Mouse (Mus musculus) midbrain, embryonic 14.5 days (tissue): ENCODE measurements around the gene Rnf10. TPM values are rescaled to one million over a fixed set of nuclear protein-coding genes. Genes with fewer than 3 reads are reported as not detected.

Experiments used
- ATAC-seq: fragments of 200-750 bp; cut with Nextera tagmentation; 2 replicates; pipeline ENCODE4 v1.8.0; 2017; ENCODE audit warnings: moderate number of reproducible peaks, moderate library complexity; ENCODE audit not compliant: low FRiP score, low TSS enrichment
- DNase-seq: peaks from one replicate; pipeline ENCODE4 v3.0.0-alpha.2; 2015
- H3K27ac ChIP-seq: fragments of 300-500 bp; sonication (generic); replicated peaks from 2 replicates; pipeline ENCODE4 v1.5.1; 2014; ENCODE audit warnings: mild to moderate bottlenecking, low read depth, low read length, moderate library complexity
- H3K27me3 ChIP-seq: fragments of 300-500 bp; sonication (generic); 2 replicates; pipeline ENCODE4 v1.6.1; 2014; ENCODE audit warnings: low read length, control low read depth, mixed read lengths; ENCODE audit not compliant: control insufficient read depth, insufficient read depth
- H3K36me3 ChIP-seq: fragments of 300-500 bp; sonication (generic); 2 replicates; pipeline ENCODE4 v1.6.1; 2014; ENCODE audit warnings: low read length, control low read depth; ENCODE audit not compliant: control insufficient read depth, insufficient read depth
- H3K4me1 ChIP-seq: fragments of 300-500 bp; sonication (generic); 2 replicates; pipeline ENCODE4 v1.6.1; 2014; ENCODE audit warnings: mild to moderate bottlenecking, antibody characterized with exemption, low read length, control low read depth; ENCODE audit not compliant: control insufficient read depth, insufficient read depth
- H3K4me2 ChIP-seq: fragments of 300-500 bp; sonication (generic); 2 replicates; pipeline ENCODE4 v1.6.1; 2014; ENCODE audit warnings: mild to moderate bottlenecking, low read length, moderate library complexity
- H3K4me3 ChIP-seq: fragments of 300-500 bp; sonication (generic); replicated peaks from 2 replicates; pipeline ENCODE4 v1.5.1; 2014; ENCODE audit warnings: low read depth, low read length
- H3K9ac ChIP-seq: fragments of 300-500 bp; sonication (generic); replicated peaks from 2 replicates; pipeline ENCODE4 v1.6.1; 2014; ENCODE audit warnings: mild to moderate bottlenecking, low read length, moderate library complexity
- H3K9me3 ChIP-seq: fragments of 300-500 bp; sonication (generic); 2 replicates; pipeline ENCODE4 v1.6.1; 2016; ENCODE audit warnings: low read length, control low read depth, mixed read lengths; ENCODE audit not compliant: control insufficient read depth
- WGBS: fragments of 180-500 bp; shearing (Covaris S2); extraction: QIAGEN DNeasy Blood & Tissue Kit; methylation state at CpG from one replicate; pipeline ENCODE4 v1.1.7; 2014; 5-methylcytosine and 5-hydroxymethylcytosine counted together
- polyA plus RNA-seq: library from polyadenylated mRNA; unstranded; fragments of >200 nt; fragmentation: Nextera tagmentation; extraction: Ambion mirVana; gene quantifications from 2 replicates; pipeline ENCODE4 v1.2.1, GENCODE M21; 2014

Rnf10 gene
- polyA plus RNA-seq, 1 experiment from 2014 or later: 96.5 TPM

DNA sequence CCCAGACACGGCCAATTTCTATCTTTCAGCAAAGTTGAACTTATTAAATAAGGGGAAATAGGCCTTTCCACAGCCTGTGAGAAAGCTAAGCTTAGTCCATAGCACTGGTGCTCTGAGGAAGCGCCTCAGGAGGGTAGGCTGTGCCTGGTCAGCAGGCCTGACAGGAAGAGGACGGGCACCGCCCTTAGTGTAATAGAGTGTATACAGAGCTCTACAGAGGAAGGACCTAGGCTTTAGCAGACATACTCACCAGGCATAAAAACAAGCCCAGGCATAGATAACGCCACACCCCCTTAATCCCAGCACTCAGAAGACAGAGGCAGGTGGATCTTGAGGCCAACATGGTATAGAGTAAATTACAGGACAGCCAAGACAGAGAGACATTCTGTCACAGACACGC is 12.3 kb downstream of the Rnf10 start:
- Histone ChIP-seq H3K9ac (no peak overlapping the region), H3K27ac (no peak overlapping the region), H3K9me3 (no peaks in the 10 kb centered on the region), H3K4me2 (no peak overlapping the region), H3K4me1 (peaks cover 2% of the 10 kb centered on the region; the same call in 1 of the 2 replicates), H3K4me3 (no peak overlapping the region), H3K27me3 (no peaks in the 10 kb centered on the region), H3K36me3 (peaks cover 58% of the 10 kb centered on the region)
- WGBS: 94% methylated on average over 6 of the region's 6 CpGs
- DNase-seq (no peak), ATAC-seq (no peak)

DNA sequence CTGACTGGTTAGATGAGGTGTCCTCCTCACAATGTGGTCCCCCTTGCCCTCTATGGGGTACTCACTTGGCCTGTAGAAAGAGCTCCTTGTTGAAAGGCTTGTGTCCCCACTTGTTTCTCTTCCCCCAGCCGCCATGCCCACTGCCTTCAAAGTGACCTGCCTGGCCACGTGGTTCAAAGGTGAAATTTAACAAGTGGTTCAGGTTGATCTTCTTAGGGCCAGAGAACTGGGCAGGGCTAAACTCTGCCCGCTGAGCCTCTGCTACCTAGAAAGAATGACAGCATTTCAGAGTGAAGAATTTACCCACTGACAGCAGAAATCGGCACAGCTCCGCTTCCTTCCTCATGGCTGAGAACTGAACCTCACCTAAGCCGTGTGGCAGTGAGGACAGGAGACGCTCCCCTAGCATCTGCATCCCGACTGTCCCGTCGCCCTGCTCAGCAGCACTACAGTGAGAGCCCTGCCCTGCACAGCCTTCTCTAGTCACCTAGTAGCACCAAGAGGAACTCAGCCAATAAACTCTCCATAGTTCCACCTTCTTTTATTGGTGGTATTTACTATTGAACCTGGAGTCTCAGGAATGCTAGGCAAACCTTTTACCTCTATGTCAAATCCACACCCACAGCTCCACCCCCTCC is 15.7 kb downstream of the Rnf10 start:
- no peak overlapping the region for H3K27ac ChIP-seq
- H3K4me1 ChIP-seq: no peaks in the 10 kb centered on the region
- no peak for ATAC-seq
- H3K9ac ChIP-seq: no peak overlapping the region
- no peaks in the 10 kb centered on the region for H3K27me3 ChIP-seq
- H3K4me3 ChIP-seq: no peak overlapping the region
- DNase-seq: no peak
- peaks cover 57% of the 10 kb centered on the region for H3K36me3 ChIP-seq
- 94% methylated on average over 10 of the region's 10 CpGs for WGBS
- no peaks in the 10 kb centered on the region for H3K9me3 ChIP-seq
- no peak overlapping the region for H3K4me2 ChIP-seq

DNA sequence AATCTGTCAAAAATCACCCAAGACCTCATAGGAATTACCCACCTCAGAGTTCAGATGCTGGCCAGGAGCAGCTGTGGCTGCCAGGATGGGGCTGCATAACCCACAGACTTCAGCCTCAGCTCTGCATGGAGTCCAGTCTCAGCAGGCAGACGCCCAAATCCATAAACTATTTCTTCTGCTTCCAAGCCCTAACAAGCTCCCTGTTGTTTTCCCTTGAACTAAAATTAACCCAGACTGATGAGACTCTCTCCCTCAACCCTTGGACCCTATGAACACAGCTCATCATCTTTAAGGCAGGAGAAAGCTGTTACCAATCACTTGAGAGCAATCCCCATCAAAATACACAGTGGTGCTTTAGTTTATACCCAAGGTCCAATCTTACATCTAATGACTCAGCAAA is 17.2 kb downstream of the Rnf10 start:
- WGBS: 85% methylated on average over 1 of the region's 1 CpGs
- H3K9me3 ChIP-seq: no peaks in the 10 kb centered on the region
- no peak for ATAC-seq

DNA sequence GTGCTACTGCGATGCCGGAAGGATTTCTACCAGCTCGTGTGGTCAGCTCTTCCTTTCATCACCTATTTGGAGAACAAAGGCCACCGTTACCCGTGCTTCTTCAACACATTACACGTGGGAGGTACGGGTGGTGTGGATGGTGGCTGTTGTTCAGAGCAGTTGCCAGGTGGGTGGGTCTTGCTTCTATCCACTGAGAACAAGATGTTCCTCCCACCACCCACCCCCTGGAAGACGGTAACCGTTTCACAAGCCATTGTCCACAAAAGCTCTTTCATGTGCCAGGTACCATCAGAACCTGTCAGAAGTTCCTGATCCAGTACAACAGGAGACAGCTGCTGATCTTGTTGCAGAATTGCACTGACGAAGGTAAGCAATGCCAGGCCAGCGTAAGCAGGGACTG is 32.5 kb downstream of the Rnf10 start:
- ATAC-seq: no peak
- H3K27ac ChIP-seq: no peak overlapping the region
- peaks cover under 1% of the 10 kb centered on the region; the same call in 1 of the 2 replicates for H3K27me3 ChIP-seq
- no peak overlapping the region for H3K4me2 ChIP-seq
- no peak overlapping the region for H3K4me3 ChIP-seq
- WGBS: 86% methylated on average over 11 of the region's 11 CpGs
- peaks cover 57% of the 10 kb centered on the region for H3K36me3 ChIP-seq
- peaks cover 8% of the 10 kb centered on the region for H3K4me1 ChIP-seq
- no peak for DNase-seq
- H3K9ac ChIP-seq: no peak overlapping the region
- H3K9me3 ChIP-seq: no peaks in the 10 kb centered on the region

More for the DNA sequence above, 17.2 kb downstream of the Rnf10 start:
- no peak overlapping the region for H3K27ac ChIP-seq
- no peak overlapping the region for H3K4me3 ChIP-seq
- no peaks in the 10 kb centered on the region for H3K27me3 ChIP-seq
- no peak for DNase-seq
- H3K4me2 ChIP-seq: no peak overlapping the region
- H3K4me1 ChIP-seq: no peaks in the 10 kb centered on the region
- no peak overlapping the region for H3K9ac ChIP-seq
- H3K36me3 ChIP-seq: peaks cover 69% of the 10 kb centered on the region

DNA sequence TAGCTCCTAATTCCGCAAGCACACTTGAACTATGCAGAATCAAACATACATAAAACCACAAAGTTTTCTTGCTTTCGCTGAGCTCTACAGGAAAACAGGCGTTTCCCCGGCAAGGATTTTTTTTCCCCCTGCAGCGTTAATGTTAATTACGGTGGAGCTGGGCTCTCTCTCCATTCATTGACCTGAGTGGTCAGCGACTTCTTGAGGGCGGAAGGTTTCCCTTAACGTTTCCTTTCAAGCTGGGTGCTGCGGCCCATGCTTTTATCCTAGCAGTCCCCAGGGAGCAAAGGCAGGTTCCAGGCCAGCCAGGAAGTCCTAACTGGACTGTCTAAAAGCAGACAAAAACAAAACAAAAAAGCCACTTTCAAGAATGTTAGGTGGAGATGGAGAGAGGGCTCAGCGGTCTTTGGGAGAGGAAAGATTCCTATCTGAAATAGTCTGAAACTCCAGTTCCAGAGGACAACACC is 33.9 kb downstream of the Rnf10 start:
- no peak for ATAC-seq
- Histone ChIP-seq H3K4me2 (peak overlapping the region; percentile 88), H3K36me3 (peaks cover 43% of the 10 kb centered on the region), H3K4me3 (peak overlapping the region; percentile 80), H3K4me1 (peaks cover 8% of the 10 kb centered on the region), H3K9me3 (no peaks in the 10 kb centered on the region), H3K27ac (no peak overlapping the region), H3K27me3 (peaks cover 10% of the 10 kb centered on the region), H3K9ac (peak overlapping the region; percentile 75)
- 6% methylated on average over 11 of the region's 11 CpGs for WGBS
- DNase-seq: peak; percentile 45

DNA sequence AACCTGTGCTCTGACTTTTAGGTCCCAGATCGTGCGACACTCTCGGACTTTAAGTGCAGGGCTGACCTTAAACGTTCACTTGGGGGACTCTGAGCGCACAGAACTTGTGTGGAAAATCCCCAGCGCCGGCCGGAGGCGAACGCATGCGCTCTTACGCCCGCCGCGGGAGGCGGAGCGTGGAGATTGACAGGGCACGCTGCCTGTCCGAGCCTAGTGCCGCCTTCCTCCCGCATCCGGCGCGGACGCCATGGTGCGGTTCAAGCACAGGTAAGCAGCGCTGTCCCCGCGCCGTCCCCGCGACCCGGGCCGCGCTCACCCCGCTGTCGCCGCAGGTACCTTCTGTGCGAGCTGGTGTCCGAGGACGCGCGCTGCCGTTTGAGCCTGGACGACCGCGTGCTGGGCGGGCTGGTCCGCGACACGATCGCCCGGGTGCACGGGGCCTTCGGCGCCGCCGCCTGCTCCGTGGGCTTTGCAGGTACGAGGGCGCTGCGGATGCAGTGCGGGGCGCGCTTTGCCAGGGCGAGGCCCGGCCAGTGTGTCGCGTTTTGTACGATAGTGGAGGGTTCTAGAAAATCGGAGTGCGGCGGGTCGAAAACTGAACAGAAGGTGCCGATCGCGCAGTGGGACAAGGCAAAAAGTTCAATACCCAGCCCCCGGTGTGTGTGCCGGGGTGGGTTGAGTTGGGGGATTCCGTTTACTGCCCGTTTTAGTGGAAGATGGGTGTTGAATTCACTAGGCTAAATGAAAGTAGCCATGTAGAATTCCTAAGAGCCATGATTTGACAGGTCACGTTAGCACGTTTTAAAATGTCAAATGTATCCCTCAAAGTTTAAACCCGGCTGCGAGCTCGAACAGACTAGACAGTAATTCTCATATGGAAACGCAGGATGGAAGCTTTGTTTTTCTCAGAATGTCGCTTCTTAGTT is 34.6 kb downstream of the Rnf10 start:
- peaks cover 10% of the 10 kb centered on the region for H3K27me3 ChIP-seq
- DNase-seq (peak; percentile 96), ATAC-seq (peak; percentile 84)
- H3K9me3 ChIP-seq: no peaks in the 10 kb centered on the region
- WGBS: under 1% methylated on average over 88 of the region's 88 CpGs
- peak overlapping the region; percentile 75 for H3K9ac ChIP-seq
- H3K27ac ChIP-seq: peak overlapping the region; percentile 60; the same call in 1 of the 2 replicates
- H3K4me3 ChIP-seq: peak overlapping the region; percentile 80
- peaks cover 8% of the 10 kb centered on the region for H3K4me1 ChIP-seq
- H3K36me3 ChIP-seq: peaks cover 36% of the 10 kb centered on the region
- peak overlapping the region; percentile 88 for H3K4me2 ChIP-seq

DNA sequence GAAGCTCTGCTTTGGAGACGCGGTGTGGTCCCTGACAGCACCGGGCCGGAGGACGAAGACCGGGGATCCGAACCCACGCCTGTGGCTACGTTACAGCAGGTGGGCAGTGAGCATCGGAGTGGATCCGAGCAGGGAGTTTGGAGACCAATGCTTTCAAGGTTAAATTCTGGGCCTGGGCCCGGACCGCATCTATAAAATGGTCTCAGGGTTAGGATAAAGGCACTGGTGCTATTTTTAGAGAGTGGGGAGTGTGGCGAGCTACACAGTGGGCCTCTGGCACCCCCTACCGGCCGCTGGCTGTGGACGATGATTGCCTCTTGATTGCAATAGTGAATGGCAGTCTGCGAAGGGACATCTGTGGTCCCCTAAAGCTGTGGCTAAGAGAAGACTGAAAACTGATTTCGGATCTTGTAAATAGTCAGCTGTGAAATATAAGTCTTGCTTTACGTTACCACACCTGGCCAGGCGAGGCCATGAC is 36.9 kb downstream of the Rnf10 start, which contains the start of gene Pop5:
TSS of gene Pop5 (plus strand) at position 51 of the 478 bp plus-strand sequence.
- H3K9ac ChIP-seq: peak within 1 kb of the TSS; percentile 57
- no peaks in the 10 kb centered on the region for H3K9me3 ChIP-seq
- H3K4me3 ChIP-seq: peak within 1 kb of the TSS; percentile 43
- DNase-seq: peak; percentile 94
- peak; percentile 65 for ATAC-seq
- peaks cover 13% of the 10 kb centered on the region for H3K36me3 ChIP-seq
- WGBS: 2% methylated on average over 21 of the region's 21 CpGs
- no peak within 1 kb of the TSS for H3K27ac ChIP-seq
- peak within 1 kb of the TSS; percentile 74 for H3K4me2 ChIP-seq
- H3K4me1 ChIP-seq: peaks cover 8% of the 10 kb centered on the region
- peaks cover 10% of the 10 kb centered on the region for H3K27me3 ChIP-seq

DNA sequence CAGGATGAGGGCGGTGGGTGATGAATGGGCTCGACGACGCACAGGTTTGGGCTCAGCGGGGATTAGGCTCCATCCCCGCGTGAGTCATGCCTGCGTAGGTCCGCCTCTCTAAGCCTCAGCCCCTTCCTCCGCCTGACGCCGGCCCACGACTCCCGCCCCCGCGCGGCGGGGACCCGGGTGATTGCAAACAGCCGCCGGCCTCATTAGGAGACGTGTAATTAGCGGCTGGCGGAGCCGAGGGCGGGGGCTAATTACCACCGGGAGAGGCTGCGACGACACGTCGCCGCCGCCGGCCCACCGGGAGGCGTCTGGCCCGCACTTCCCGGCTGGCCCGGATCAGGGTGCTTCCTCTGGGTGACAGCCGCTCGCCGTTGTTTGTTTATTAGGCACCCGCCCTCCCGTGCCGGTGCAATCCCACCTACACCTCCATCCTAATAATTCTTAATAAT is 37.4 kb downstream of the Rnf10 start:
- DNase-seq (peak; percentile 75), ATAC-seq (peak; percentile 46; the same call in 1 of the 2 replicates)
- H3K4me3 ChIP-seq: peak overlapping the region; percentile 43
- peak overlapping the region; percentile 57 for H3K9ac ChIP-seq
- 1% methylated on average over 45 of the region's 45 CpGs for WGBS
- H3K4me2 ChIP-seq: peak overlapping the region; percentile 74
- H3K27me3 ChIP-seq: peaks cover 10% of the 10 kb centered on the region
- H3K4me1 ChIP-seq: peaks cover 8% of the 10 kb centered on the region
- no peaks in the 10 kb centered on the region for H3K9me3 ChIP-seq
- H3K36me3 ChIP-seq: peaks cover 8% of the 10 kb centered on the region
- H3K27ac ChIP-seq: no peak overlapping the region
